Mouse (Mus musculus) liver, adult 2 months (tissue): Measurements from ENCODE around the gene Tspan8. TPM values are rescaled to one million over a fixed set of nuclear protein-coding genes. Genes with fewer than 3 reads are reported as not detected.

Experiments
- DNase-seq: peaks from one replicate; pipeline ENCODE4 v3.0.0-alpha.2; 2011; ENCODE audit warnings: low read depth, low spot score; ENCODE audit errors: extremely low read depth
- H3K27ac ChIP-seq: fragments of 200-500 bp; replicated peaks from 2 replicates; pipeline ENCODE4 v1.5.1; 2012; ENCODE audit warnings: low read depth, mild to moderate bottlenecking, control low read depth, inconsistent platforms, low read length; ENCODE audit not compliant: insufficient read depth
- H3K27me3 ChIP-seq: fragments of 200-500 bp; 2 replicates; pipeline ENCODE4 v1.6.1; 2012; ENCODE audit warnings: mild to moderate bottlenecking, moderate library complexity, low read length, inconsistent platforms; ENCODE audit not compliant: control insufficient read depth, insufficient read depth
- H3K36me3 ChIP-seq: fragments of 200-500 bp; 2 replicates; pipeline ENCODE4 v1.6.1; 2012; ENCODE audit warnings: low read length, inconsistent platforms; ENCODE audit not compliant: control insufficient read depth, insufficient read depth
- H3K4me1 ChIP-seq: fragments of 200-500 bp; 2 replicates; pipeline ENCODE4 v1.6.1; 2011; ENCODE audit warnings: low read length; ENCODE audit not compliant: control insufficient read depth, insufficient read depth
- H3K4me3 ChIP-seq: fragments of 200-500 bp; 2 replicates; pipeline ENCODE4 v1.5.1; 2011; ENCODE audit warnings: low read depth, mild to moderate bottlenecking, control low read depth, low read length, moderate library complexity; ENCODE audit not compliant: insufficient read depth
- H3K79me2 ChIP-seq: fragments of 200-500 bp; 2 replicates; pipeline ENCODE4 v1.6.1; 2012; ENCODE audit warnings: inconsistent platforms, mild to moderate bottlenecking, low read length, moderate library complexity; ENCODE audit not compliant: control insufficient read depth, insufficient read depth
- H3K9ac ChIP-seq: fragments of 200-500 bp; 2 replicates; pipeline ENCODE4 v1.6.1; 2012; ENCODE audit warnings: low read depth, mild to moderate bottlenecking, control low read depth, inconsistent platforms, low read length
- CTCF ChIP-seq: fragments of 200-500 bp; IDR thresholded peaks from 2 replicates; pipeline ENCODE4 v1.5.1; 2011; ENCODE audit warnings: low read depth, low read length, control low read depth
- POLR2A ChIP-seq: fragments of 200-500 bp; IDR thresholded peaks from 2 replicates; pipeline ENCODE4 v1.6.1; 2011; ENCODE audit warnings: low read length, control low read depth; ENCODE audit not compliant: insufficient read depth; ENCODE audit errors: extremely low read depth
- WGBS: fragments of 180-500 bp; shearing (Covaris S2); methylation state at CpG from one replicate; pipeline ENCODE4 v1.1.7; 2018; 5-methylcytosine and 5-hydroxymethylcytosine counted together
- polyA plus RNA-seq: library from polyadenylated mRNA; depleted of rRNA; stranded (reverse); fragments of >200 nt; gene quantifications from 2 replicates; pipeline ENCODE4 v1.2.3, GENCODE M21; 2012
- total RNA-seq: library from RNA; depleted of rRNA; stranded (reverse); fragments of >200 nt; gene quantifications from 2 replicates; pipeline ENCODE4 v1.2.3, GENCODE M21; 2014

The Tspan8 gene
- total and polyA plus RNA-seq, 2 experiments = 0.20 to 1.9 TPM

GRCm38 (mm10) chr10:115848511-115848910, 31.9 kb downstream of the Tspan8 start:
- H3K4me1 ChIP-seq = no peaks in the 10 kb centered on the region
- H3K4me3 ChIP-seq = no peak overlapping the region
- WGBS = 91% methylated on average over 1 of the region's 1 CpGs
- H3K36me3 ChIP-seq = no peaks in the 10 kb centered on the region
- no peaks in the 10 kb centered on the region for H3K27me3 ChIP-seq
- H3K79me2 ChIP-seq = no peaks in the 10 kb centered on the region
- no peak for DNase-seq
- H3K27ac ChIP-seq = no peak overlapping the region
- no peak for TF ChIP-seq POLR2A
- no peak for TF ChIP-seq CTCF
- no peak overlapping the region for H3K9ac ChIP-seq

GRCm38 (mm10) chr10:115860210-115860880, 43.7 kb downstream of the Tspan8 start:
- no peak for TF ChIP-seq CTCF
- no peak for TF ChIP-seq POLR2A
- H3K27me3 ChIP-seq = no peaks in the 10 kb centered on the region
- H3K9ac ChIP-seq = no peak overlapping the region
- H3K4me1 ChIP-seq = no peaks in the 10 kb centered on the region
- no peak for DNase-seq
- H3K79me2 ChIP-seq = no peaks in the 10 kb centered on the region
- H3K36me3 ChIP-seq = no peaks in the 10 kb centered on the region
- H3K27ac ChIP-seq = no peak overlapping the region
- 82% methylated on average over 15 of the region's 15 CpGs for WGBS
- H3K4me3 ChIP-seq = no peak overlapping the region

- no peak for TF ChIP-seq POLR2A
- TF ChIP-seq CTCF = no peak
- 58% methylated on average over 5 of the region's 5 CpGs for WGBS
- Histone ChIP-seq H3K27ac (no peak overlapping the region), H3K4me3 (no peak overlapping the region), H3K36me3 (no peaks in the 10 kb centered on the region), H3K4me1 (no peaks in the 10 kb centered on the region), H3K79me2 (no peaks in the 10 kb centered on the region), H3K27me3 (no peaks in the 10 kb centered on the region), H3K9ac (no peak overlapping the region)
- no peak for DNase-seq
These were observed 45.3 kb downstream of the Tspan8 start for GRCm38 (mm10) chr10:115861967-115862366.

GRCm38 (mm10) chr10:115882757-115883156, 66.1 kb downstream of the Tspan8 start:
- Histone ChIP-seq H3K27me3 (no peaks in the 10 kb centered on the region), H3K27ac (no peak overlapping the region), H3K9ac (no peak overlapping the region), H3K79me2 (no peaks in the 10 kb centered on the region), H3K4me1 (no peaks in the 10 kb centered on the region), H3K36me3 (no peaks in the 10 kb centered on the region), H3K4me3 (no peak overlapping the region)
- DNase-seq = no peak
- WGBS = 84% methylated on average over 5 of the region's 5 CpGs
- no peak for TF ChIP-seq POLR2A
- TF ChIP-seq CTCF = no peak

GRCm38 (mm10) chr10:115891924-115892323, 75.3 kb downstream of the Tspan8 start:
- no peaks in the 10 kb centered on the region for H3K27me3 ChIP-seq
- H3K9ac ChIP-seq = no peak overlapping the region
- no peak for DNase-seq
- no peaks in the 10 kb centered on the region for H3K79me2 ChIP-seq
- no peak overlapping the region for H3K27ac ChIP-seq
- TF ChIP-seq POLR2A = no peak
- no peak for TF ChIP-seq CTCF
- H3K36me3 ChIP-seq = no peaks in the 10 kb centered on the region
- H3K4me3 ChIP-seq = no peak overlapping the region
- no peaks in the 10 kb centered on the region for H3K4me1 ChIP-seq
- WGBS = 71% methylated on average over 4 of the region's 4 CpGs

GRCm38 (mm10) chr10:115892973-115893372, 76.3 kb downstream of the Tspan8 start:
- 67% methylated on average over 6 of the region's 6 CpGs for WGBS
- Histone ChIP-seq H3K36me3 (no peaks in the 10 kb centered on the region), H3K4me3 (no peak overlapping the region), H3K9ac (no peak overlapping the region), H3K4me1 (no peaks in the 10 kb centered on the region), H3K79me2 (no peaks in the 10 kb centered on the region), H3K27ac (no peak overlapping the region), H3K27me3 (no peaks in the 10 kb centered on the region)
- DNase-seq = no peak
- TF ChIP-seq CTCF = no peak
- TF ChIP-seq POLR2A = no peak
